Mouse (Mus musculus) embryonic facial prominence, embryonic 14.5 days (tissue): Measurements from ENCODE around the gene 3110021N24Rik. TPM values are rescaled to one million over a fixed set of nuclear protein-coding genes. Genes with fewer than 3 reads are reported as not detected.

Experiments
- ATAC-seq: fragments of 200-750 bp; cut with Nextera tagmentation; 2 replicates; pipeline ENCODE4 v1.8.0; 2017; ENCODE audit warnings: low read depth, moderate number of reproducible peaks, moderate TSS enrichment
- DNase-seq: peaks from one replicate; pipeline ENCODE4 v3.0.0-alpha.2; 2015; ENCODE audit warnings: low spot score
- H3K27ac ChIP-seq: fragments of 300-500 bp; sonication (generic); replicated peaks from 2 replicates; pipeline ENCODE4 v1.5.1; 2014; ENCODE audit warnings: low read depth, mild to moderate bottlenecking, low read length, moderate library complexity
- H3K27me3 ChIP-seq: fragments of 300-500 bp; sonication (generic); replicated peaks from 2 replicates; pipeline ENCODE4 v1.6.1; 2014; ENCODE audit warnings: low read length; ENCODE audit not compliant: control insufficient read depth, insufficient read depth
- H3K36me3 ChIP-seq: fragments of 300-500 bp; sonication (generic); 2 replicates; pipeline ENCODE4 v1.6.1; 2014; ENCODE audit warnings: low read length, mixed read lengths; ENCODE audit not compliant: control insufficient read depth, insufficient read depth
- H3K4me1 ChIP-seq: fragments of 300-500 bp; sonication (generic); 2 replicates; pipeline ENCODE4 v1.6.1; 2014; ENCODE audit warnings: antibody characterized with exemption, low read length; ENCODE audit not compliant: control insufficient read depth, insufficient read depth
- H3K4me2 ChIP-seq: fragments of 300-500 bp; sonication (generic); 2 replicates; pipeline ENCODE4 v1.6.1; 2014; ENCODE audit warnings: low read depth, mild to moderate bottlenecking, low read length, moderate library complexity, mixed read lengths
- H3K4me3 ChIP-seq: fragments of 300-500 bp; sonication (generic); 2 replicates; pipeline ENCODE4 v1.5.1; 2014; ENCODE audit warnings: low read depth, mild to moderate bottlenecking, low read length
- H3K9ac ChIP-seq: fragments of 300-500 bp; sonication (generic); 2 replicates; pipeline ENCODE4 v1.6.1; 2014; ENCODE audit warnings: low read depth, mild to moderate bottlenecking, low read length, moderate library complexity, mixed read lengths
- H3K9me3 ChIP-seq: fragments of 300-500 bp; sonication (generic); 2 replicates; pipeline ENCODE4 v1.6.1; 2016; ENCODE audit warnings: low read length; ENCODE audit not compliant: control insufficient read depth
- WGBS: fragments of 180-500 bp; shearing (Covaris S2); extraction: QIAGEN DNeasy Blood & Tissue Kit; methylation state at CpG from one replicate; pipeline ENCODE4 v1.1.7; 2014; 5-methylcytosine and 5-hydroxymethylcytosine counted together
- polyA plus RNA-seq: library from polyadenylated mRNA; unstranded; fragments of >200 nt; fragmentation: Nextera tagmentation; extraction: Ambion mirVana; gene quantifications from 2 replicates; pipeline ENCODE4 v1.2.1, GENCODE M21; 2014

Gene 3110021N24Rik
- polyA plus RNA-seq, 1 experiment from 2014 or later, result 1.2 TPM

- WGBS, result 66% methylated on average over 4 of the region's 4 CpGs
- Histone ChIP-seq H3K27me3 (no peaks in the 10 kb centered on the region), H3K4me1 (no peaks in the 10 kb centered on the region), H3K9me3 (no peaks in the 10 kb centered on the region), H3K4me2 (no peak overlapping the region), H3K27ac (no peak overlapping the region), H3K4me3 (no peak overlapping the region), H3K9ac (no peak overlapping the region), H3K36me3 (peaks cover 14% of the 10 kb centered on the region)
- ATAC-seq (no peak), DNase-seq (no peak)
These were observed 91.7 kb downstream of the 3110021N24Rik start for GRCm38 (mm10) chr4:108811142-108811541.

GRCm38 (mm10) chr4:108811550-108811949 is 92.1 kb downstream of the 3110021N24Rik start:
- H3K36me3 ChIP-seq, result peaks cover 14% of the 10 kb centered on the region
- H3K4me2 ChIP-seq, result no peak overlapping the region
- no peaks in the 10 kb centered on the region for H3K4me1 ChIP-seq
- no peak overlapping the region for H3K27ac ChIP-seq
- no peak for ATAC-seq
- no peak overlapping the region for H3K4me3 ChIP-seq
- no peak overlapping the region for H3K9ac ChIP-seq
- no peaks in the 10 kb centered on the region for H3K9me3 ChIP-seq
- H3K27me3 ChIP-seq, result no peaks in the 10 kb centered on the region
- no peak for DNase-seq
- 71% methylated on average over 6 of the region's 6 CpGs for WGBS

- Histone ChIP-seq H3K27ac (no peak overlapping the region), H3K4me3 (no peak overlapping the region), H3K27me3 (no peaks in the 10 kb centered on the region), H3K9me3 (no peaks in the 10 kb centered on the region), H3K9ac (no peak overlapping the region), H3K4me2 (no peak overlapping the region), H3K36me3 (peaks cover 87% of the 10 kb centered on the region), H3K4me1 (no peaks in the 10 kb centered on the region)
- ATAC-seq (no peak), DNase-seq (no peak)
- WGBS, result 92% methylated on average over 3 of the region's 3 CpGs
These were observed 106.2 kb downstream of the 3110021N24Rik start for GRCm38 (mm10) chr4:108825677-108826076.

- ATAC-seq (no peak), DNase-seq (no peak)
- 87% methylated on average over 1 of the region's 1 CpGs for WGBS
- H3K9ac ChIP-seq, result no peak overlapping the region
- no peaks in the 10 kb centered on the region for H3K9me3 ChIP-seq
- H3K27me3 ChIP-seq, result no peaks in the 10 kb centered on the region
- H3K4me1 ChIP-seq, result no peaks in the 10 kb centered on the region; the same call in 1 of the 2 replicates
- H3K4me3 ChIP-seq, result no peak overlapping the region
- H3K36me3 ChIP-seq, result peaks cover 83% of the 10 kb centered on the region
- H3K4me2 ChIP-seq, result no peak overlapping the region
- no peak overlapping the region for H3K27ac ChIP-seq
These were observed 106.6 kb downstream of the 3110021N24Rik start for GRCm38 (mm10) chr4:108826096-108826495.

GRCm38 (mm10) chr4:108826643-108827042 is 107.2 kb downstream of the 3110021N24Rik start:
- H3K9ac ChIP-seq, result no peak overlapping the region
- no peaks in the 10 kb centered on the region for H3K9me3 ChIP-seq
- peaks cover 2% of the 10 kb centered on the region for H3K4me1 ChIP-seq
- no peak overlapping the region for H3K27ac ChIP-seq
- WGBS, result 83% methylated on average over 2 of the region's 2 CpGs
- H3K4me3 ChIP-seq, result no peak overlapping the region
- no peak for ATAC-seq
- H3K27me3 ChIP-seq, result no peaks in the 10 kb centered on the region
- peaks cover 80% of the 10 kb centered on the region for H3K36me3 ChIP-seq
- no peak overlapping the region for H3K4me2 ChIP-seq
- no peak for DNase-seq

GRCm38 (mm10) chr4:108830698-108831097 is 111.2 kb downstream of the 3110021N24Rik start:
- peaks cover 42% of the 10 kb centered on the region for H3K36me3 ChIP-seq
- no peaks in the 10 kb centered on the region for H3K27me3 ChIP-seq
- 73% methylated on average over 1 of the region's 1 CpGs for WGBS
- H3K27ac ChIP-seq, result no peak overlapping the region
- 0 out of 2 replicates have a peak overlapping the region, but pooled peaks have one; percentile 15 for H3K4me2 ChIP-seq
- no peak overlapping the region for H3K9ac ChIP-seq
- H3K9me3 ChIP-seq, result no peaks in the 10 kb centered on the region
- DNase-seq (no peak), ATAC-seq (no peak)
- peaks cover 15% of the 10 kb centered on the region for H3K4me1 ChIP-seq
- H3K4me3 ChIP-seq, result no peak overlapping the region

Other genes starting within 250 kb of the 3110021N24Rik start
- gene Prpf38a, start 140.3 kb upstream of the 3110021N24Rik start, polyA plus RNA-seq, result 73.1 and 82.1 TPM in 2 replicates
- gene Orc1, start 140.2 kb upstream of the 3110021N24Rik start, polyA plus RNA-seq, result 7.8 and 8.2 TPM in 2 replicates
- gene Cc2d1b, start 99.7 kb upstream of the 3110021N24Rik start, polyA plus RNA-seq, result 28.2 and 32.5 TPM in 2 replicates
- 4.6 and 4.7 TPM in 2 replicates for gene Zfyve9, start 61.1 kb downstream of the 3110021N24Rik start, polyA plus RNA-seq
- gene Btf3l4, start 114.0 kb downstream of the 3110021N24Rik start, polyA plus RNA-seq, result 141 and 158 TPM in 2 replicates
- gene Txndc12, start 115.0 kb downstream of the 3110021N24Rik start, polyA plus RNA-seq, result 103 and 107 TPM in 2 replicates
- 42.0 and 48.5 TPM in 2 replicates for gene Kti12, start 128.1 kb downstream of the 3110021N24Rik start, polyA plus RNA-seq
- gene A730015C16Rik, start 129.0 kb downstream of the 3110021N24Rik start, polyA plus RNA-seq, result 0.54 and 1.1 TPM in 2 replicates
- 17.8 and 21.1 TPM in 2 replicates for gene Rab3b, start 159.4 kb downstream of the 3110021N24Rik start, polyA plus RNA-seq